Mouse (Mus musculus) CH12F3 (cell line): Measurements from ENCODE around the gene Mgst3.

Experiments
- in situ Hi-C: fragments of 300-500 bp; cut with MboI; formaldehyde crosslinking; loops from 2 replicates; pipeline ENCODE4 v1.14.3; 2020; ENCODE audit warnings: low sequenced_read_pairs

Mgst3 gene

GRCm38 (mm10) chr1:167393683-167394492 lies at the start of gene Mgst3:
Gene Mgst3 (minus strand): TSS chr1:167393841.
- in situ Hi-C loops, result no loop called here

GRCm38 (mm10) chr1:167438231-167438885 lies 44.7 kb upstream of the Mgst3 start:
- in situ Hi-C loops, result no loop called here

- in situ Hi-C loops, result no loop called here
These were observed 43.5 kb upstream of the Mgst3 start for GRCm38 (mm10) chr1:167437091-167437490.

- in situ Hi-C loops, result no loop called here
These were observed 42.7 kb upstream of the Mgst3 start for GRCm38 (mm10) chr1:167436186-167436975.

- in situ Hi-C loops, result no loop called here
These were observed 41.3 kb upstream of the Mgst3 start for GRCm38 (mm10) chr1:167434931-167435330.

GRCm38 (mm10) chr1:167430976-167431676 lies 37.5 kb upstream of the Mgst3 start:
- in situ Hi-C loops, result no loop called here

- in situ Hi-C loops, result no loop called here
These were observed 33.0 kb upstream of the Mgst3 start for GRCm38 (mm10) chr1:167426681-167427080.

- in situ Hi-C loops, result no loop called here
These were observed 31.9 kb upstream of the Mgst3 start for GRCm38 (mm10) chr1:167425572-167425971.

GRCm38 (mm10) chr1:167422501-167423240 lies 29.0 kb upstream of the Mgst3 start:
- in situ Hi-C loops, result loop anchor here (25.0 kb wide), 1 partner anchor 1940 kb away; no protein-coding TSS in a partner anchor

- in situ Hi-C loops, result loop anchor here (25.0 kb wide), 1 partner anchor 1947 kb away; no protein-coding TSS in a partner anchor
These were observed 21.2 kb upstream of the Mgst3 start for GRCm38 (mm10) chr1:167414846-167415245.

- in situ Hi-C loops, result loop anchor here (25.0 kb wide), 1 partner anchor 1950 kb away; no protein-coding TSS in a partner anchor
These were observed 18.5 kb upstream of the Mgst3 start for GRCm38 (mm10) chr1:167411991-167412715.

GRCm38 (mm10) chr1:167409601-167410000 lies 16.0 kb upstream of the Mgst3 start:
- in situ Hi-C loops, result loop anchor here (25.0 kb wide), 1 partner anchor 1953 kb away; no protein-coding TSS in a partner anchor

- in situ Hi-C loops, result loop anchor here (25.0 kb wide), 1 partner anchor 1957 kb away; no protein-coding TSS in a partner anchor
These were observed 11.6 kb upstream of the Mgst3 start for GRCm38 (mm10) chr1:167405237-167405636.

GRCm38 (mm10) chr1:167393281-167393680 lies 360 bp downstream of the Mgst3 start:
- in situ Hi-C loops, result no loop called here

GRCm38 (mm10) chr1:167392687-167393086 lies 954 bp downstream of the Mgst3 start:
- in situ Hi-C loops, result no loop called here

- in situ Hi-C loops, result no loop called here
These were observed 1.5 kb downstream of the Mgst3 start for GRCm38 (mm10) chr1:167392031-167392640.

GRCm38 (mm10) chr1:167391241-167391640 lies 2.4 kb downstream of the Mgst3 start:
- in situ Hi-C loops, result no loop called here

- in situ Hi-C loops, result no loop called here
These were observed 3.3 kb downstream of the Mgst3 start for GRCm38 (mm10) chr1:167390381-167390780.

GRCm38 (mm10) chr1:167389584-167389983 lies 4.1 kb downstream of the Mgst3 start:
- in situ Hi-C loops, result no loop called here
